Mouse (Mus musculus): Measurements from ENCODE around the gene Tmem255b. TPM values are rescaled to one million over a fixed set of nuclear protein-coding genes. Genes with fewer than 3 reads are reported as not detected.

Tmem255b gene
- polyA plus RNA-seq, 1 experiment from 2014 or later, result not detected

DNA sequence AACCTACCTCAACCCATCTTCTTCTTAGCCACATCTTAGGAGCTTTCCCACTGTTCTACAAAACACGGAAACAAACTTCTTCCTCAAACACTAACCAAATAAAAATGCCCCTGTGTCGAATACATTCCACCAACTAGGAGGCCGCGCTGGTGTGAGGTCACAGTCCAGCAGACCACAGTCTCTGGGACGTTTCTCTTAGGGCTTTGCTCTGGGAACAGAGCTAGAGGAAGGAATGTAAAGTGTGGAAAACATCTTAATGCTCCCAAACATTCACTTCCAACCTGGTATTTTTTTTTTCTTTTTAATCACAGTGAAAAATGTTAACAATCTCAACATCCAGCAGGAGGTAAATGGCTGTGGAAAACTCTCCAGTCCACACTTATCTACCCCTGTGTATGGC is 81.7 kb downstream of the Tmem255b start:
- Histone ChIP-seq H3K27ac (no peak overlapping the region), H3K4me3 (ENCODE audit: inconsistent target) (no peak overlapping the region), H3K36me3 (ENCODE audit: inconsistent target) (no peaks in the 10 kb centered on the region), H3K79me2 (ENCODE audit: inconsistent target) (no peaks in the 10 kb centered on the region)
- WGBS (ENCODE audit: missing documents), result 48% methylated on average over 5 of the region's 5 CpGs

DNA sequence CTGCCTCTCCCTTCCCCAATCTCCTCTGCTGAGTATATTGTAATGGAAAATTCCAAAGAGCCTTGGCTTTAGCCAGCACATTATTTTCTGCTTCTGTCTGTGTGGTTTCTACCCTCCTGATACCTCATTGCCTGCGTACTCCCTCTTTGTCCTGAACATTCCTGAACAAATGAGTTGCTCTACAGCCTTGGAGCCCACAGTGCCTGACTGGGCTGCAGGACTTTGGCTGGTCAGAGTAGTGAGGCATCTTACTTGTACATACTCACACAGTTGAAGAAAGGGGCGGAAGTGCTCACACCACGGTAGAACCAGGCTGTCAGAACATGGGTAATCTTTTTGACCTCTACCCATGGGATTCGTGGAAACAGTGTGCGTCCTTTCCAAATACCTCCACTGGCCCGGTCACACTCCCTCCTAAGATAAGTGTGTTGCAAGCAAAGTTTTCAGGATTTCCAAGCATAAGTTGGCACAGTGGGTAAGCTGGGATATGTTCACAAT is 82.3 kb downstream of the Tmem255b start:
- H3K79me2 ChIP-seq (ENCODE audit: inconsistent target), result no peaks in the 10 kb centered on the region
- H3K36me3 ChIP-seq (ENCODE audit: inconsistent target), result no peaks in the 10 kb centered on the region
- H3K27ac ChIP-seq, result no peak overlapping the region
- 98% methylated on average over 6 of the region's 6 CpGs for WGBS (ENCODE audit: missing documents)
- H3K4me3 ChIP-seq (ENCODE audit: inconsistent target), result no peak overlapping the region

Other genes with a start within 250 kb of the Tmem255b start
- gene Grtp1, start 234.6 kb upstream of the Tmem255b start, polyA plus RNA-seq (2018), result 0.34 to 2.2 TPM in 2 of 3 replicates, not detected in the other
- gene Adprhl1, start 181.0 kb upstream of the Tmem255b start, polyA plus RNA-seq (2018), result 0.04 TPM in 1 of 3 replicates, not detected in the others
- 15.6 to 22.2 TPM (median 18.5 TPM) in 3 replicates for gene Dcun1d2, start 147.1 kb upstream of the Tmem255b start, polyA plus RNA-seq (2018)
- 14.2 to 17.3 TPM (median 16.8 TPM) in 3 replicates for gene Tmco3, start 147.0 kb upstream of the Tmem255b start, polyA plus RNA-seq (2018)
- 30.2 to 74.7 TPM (median 31.2 TPM) in 3 replicates for gene Tfdp1, start 96.4 kb upstream of the Tmem255b start, polyA plus RNA-seq (2018)
- gene Atp4b, start 38.4 kb upstream of the Tmem255b start, polyA plus RNA-seq (2018), result not detected in 3 replicates
- not detected in 3 replicates for gene Grk1, start 30.1 kb upstream of the Tmem255b start, polyA plus RNA-seq (2018)
- gene Gas6, start 59.3 kb downstream of the Tmem255b start, polyA plus RNA-seq (2018), result 596 to 877 TPM (median 653 TPM) in 3 replicates
- not detected in 3 replicates for gene 1700029H14Rik, start 127.3 kb downstream of the Tmem255b start, polyA plus RNA-seq (2018)
- gene Rasa3, start 242.4 kb downstream of the Tmem255b start, polyA plus RNA-seq (2018), result 72.6 to 95.1 TPM (median 88.3 TPM) in 3 replicates